Mouse (Mus musculus) Muller cell, postnatal 12 days (primary cell): ENCODE measurements at regions not wholly inside any gene's neighbourhood (a gene's known extent, or its start where the extent isn't known, plus 50 kb on each side); places are given as distances from the start of the nearest gene placed in this dataset.
"Not testable (repeated sequence)": the region's sequence is repeated elsewhere in the genome, so short reads cannot be mapped to it uniquely, and the experiment has no call there.

Source experiments
- DNase-seq: peaks from one replicate; pipeline ENCODE4 v3.0.0-alpha.2; 2015; ENCODE audit errors: inconsistent ontology term

DNA sequence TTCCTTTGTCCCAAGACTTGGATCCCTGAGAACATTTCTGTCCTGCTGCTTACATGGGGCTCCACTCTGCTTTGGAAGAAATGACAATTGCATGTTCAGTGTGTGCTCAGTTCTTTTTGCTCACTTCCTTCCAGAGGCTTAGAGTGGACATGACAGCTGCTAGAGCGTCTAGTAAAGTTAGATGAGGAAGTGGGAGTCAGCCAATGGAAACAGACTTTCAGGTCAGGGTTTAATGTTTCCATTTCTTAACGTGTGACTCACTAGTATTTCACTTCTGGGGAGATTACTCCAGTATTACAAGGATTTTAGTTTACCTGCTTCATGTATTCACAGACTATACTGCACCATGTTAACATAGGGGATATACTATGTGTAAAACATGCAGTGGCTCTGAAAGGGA lies 759.3 kb upstream of the Gm38303 start:
- no peak for DNase-seq

DNA sequence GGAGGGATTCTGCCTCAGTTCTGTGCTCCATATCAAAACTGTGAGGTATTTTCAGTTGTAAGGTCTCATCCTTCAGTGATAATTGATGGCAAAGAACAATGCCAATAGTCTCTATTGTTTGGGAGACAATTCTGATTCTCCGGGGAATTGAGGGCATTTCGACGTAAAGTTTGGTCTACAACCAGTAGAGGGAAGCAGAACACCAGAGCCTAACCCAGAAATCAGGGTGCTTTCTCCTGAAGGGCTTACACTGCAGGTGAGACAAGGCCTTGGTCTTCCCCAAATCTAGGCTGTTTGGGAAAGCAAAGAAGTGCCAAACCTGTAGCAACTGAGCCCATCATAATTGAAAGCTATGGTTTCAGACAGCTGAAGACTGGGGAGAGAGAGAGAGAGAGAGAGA lies 758.7 kb upstream of the Gm38303 start:
- DNase-seq = peak; percentile 11

DNA sequence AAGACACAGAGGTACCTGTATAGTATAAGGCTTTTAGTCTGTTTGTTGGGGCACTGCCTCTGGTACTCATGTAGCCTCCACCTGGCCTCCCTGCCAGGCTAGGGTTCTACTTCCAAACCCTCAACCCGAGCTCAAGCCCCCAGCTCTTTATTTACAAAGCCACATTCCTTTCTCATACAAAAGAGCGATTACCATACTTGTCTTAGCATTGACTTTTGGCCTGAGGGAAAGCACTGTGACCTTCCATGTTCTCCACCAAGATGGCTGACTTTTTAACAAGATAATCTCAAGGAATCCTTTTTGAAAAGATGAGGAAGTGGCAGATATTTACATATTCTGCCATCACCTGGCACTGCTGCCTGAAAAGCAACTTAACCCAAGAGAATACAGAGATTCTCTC lies 747.8 kb upstream of the Gm38303 start:
- no peak for DNase-seq

DNA sequence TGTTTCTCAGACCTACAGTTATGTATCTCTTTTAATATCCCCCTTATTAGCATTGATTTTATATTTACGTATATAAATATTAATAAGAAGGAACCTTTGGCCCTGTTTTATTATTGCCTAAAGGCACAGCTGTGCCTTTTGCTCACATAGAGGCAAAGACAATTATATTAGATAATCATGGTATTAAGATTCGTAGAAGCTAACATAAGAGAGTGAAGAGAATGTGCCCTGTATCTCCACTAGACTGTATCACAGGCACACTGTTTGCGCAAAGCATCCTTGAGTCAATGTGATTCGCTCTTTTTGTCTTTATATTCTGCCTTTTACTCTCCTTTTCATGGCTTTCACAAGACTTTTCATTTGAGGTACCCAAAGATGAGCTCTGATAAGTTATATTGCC lies 738.5 kb upstream of the Gm38303 start:
- no peak for DNase-seq

GRCm38 (mm10) chr3:11034995-11035769 lies 699.7 kb upstream of the Gm38303 start:
- no peak for DNase-seq

GRCm38 (mm10) chr3:11029991-11030390 lies 694.5 kb upstream of the Gm38303 start:
- DNase-seq = peak; percentile 69

- no peak for DNase-seq
These were observed 688.9 kb upstream of the Gm38303 start for GRCm38 (mm10) chr3:11024422-11024821.

DNA sequence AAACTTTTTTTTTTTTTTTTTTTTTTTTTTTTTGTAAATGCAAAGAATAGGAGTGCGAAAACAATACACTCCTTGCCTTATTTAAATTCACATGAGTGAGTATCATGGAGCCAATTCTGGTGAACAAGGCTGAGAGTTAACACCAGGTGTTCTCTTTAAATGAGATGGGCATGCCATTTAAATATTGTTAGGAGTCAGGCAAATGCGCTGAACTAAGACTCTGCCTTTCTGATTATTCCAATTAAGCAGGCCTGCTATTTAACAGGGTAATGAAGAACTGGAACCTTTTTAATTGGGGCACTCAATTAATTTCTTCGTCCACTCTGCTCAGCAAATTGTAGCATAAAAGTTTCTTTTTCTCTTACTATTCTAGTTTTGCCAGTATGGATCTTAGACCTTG lies 684.6 kb upstream of the Gm38303 start:
- no peak for DNase-seq

- DNase-seq = not testable (repeated sequence)
These were observed 679.4 kb upstream of the Gm38303 start for GRCm38 (mm10) chr3:11014911-11015310.

- no peak for DNase-seq
These were observed 671.9 kb upstream of the Gm38303 start for GRCm38 (mm10) chr3:11007363-11007762.

DNA sequence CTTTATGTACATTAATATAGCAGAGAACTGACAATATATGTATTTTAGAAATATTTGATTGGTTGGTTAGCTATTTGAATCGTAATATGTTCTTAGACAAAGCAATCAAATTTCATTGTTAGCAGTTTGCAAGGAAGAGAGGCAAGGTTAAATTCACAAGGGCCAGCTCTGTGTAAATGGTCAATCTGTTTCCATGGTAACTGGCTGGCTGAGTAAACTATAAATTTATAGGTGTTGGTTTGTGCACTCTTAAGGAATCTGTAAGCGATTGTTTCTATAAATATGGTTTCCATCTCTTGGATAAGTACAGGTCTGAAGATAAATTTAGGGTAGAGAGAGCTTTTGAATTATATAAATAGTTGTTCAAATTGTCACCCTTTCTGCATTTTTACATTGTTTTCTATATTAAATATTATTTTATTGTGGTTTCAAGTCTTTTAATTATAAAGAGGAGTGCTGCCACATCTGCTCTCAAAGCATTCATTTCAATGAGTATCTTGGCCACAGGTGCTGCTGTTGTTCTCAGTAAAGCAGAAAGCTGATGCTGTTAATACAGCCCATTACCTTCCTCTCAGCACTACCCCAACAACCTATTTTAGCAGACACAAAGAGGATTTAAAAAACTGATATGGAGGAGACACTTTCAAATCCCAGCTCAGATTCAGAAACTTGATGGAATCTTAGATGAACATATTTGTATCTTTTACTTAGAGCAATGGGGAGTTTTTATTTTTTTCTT lies 671.2 kb upstream of the Gm38303 start:
- DNase-seq = no peak

GRCm38 (mm10) chr3:10978968-10979367 lies 643.5 kb upstream of the Gm38303 start:
- DNase-seq = no peak

GRCm38 (mm10) chr3:10974429-10974828 lies 638.9 kb upstream of the Gm38303 start:
- DNase-seq = no peak

GRCm38 (mm10) chr3:10952583-10952982 lies 617.1 kb upstream of the Gm38303 start:
- no peak for DNase-seq

- DNase-seq = peak; percentile 61
These were observed 581.6 kb upstream of the Gm38303 start for GRCm38 (mm10) chr3:10917056-10917455.

DNA sequence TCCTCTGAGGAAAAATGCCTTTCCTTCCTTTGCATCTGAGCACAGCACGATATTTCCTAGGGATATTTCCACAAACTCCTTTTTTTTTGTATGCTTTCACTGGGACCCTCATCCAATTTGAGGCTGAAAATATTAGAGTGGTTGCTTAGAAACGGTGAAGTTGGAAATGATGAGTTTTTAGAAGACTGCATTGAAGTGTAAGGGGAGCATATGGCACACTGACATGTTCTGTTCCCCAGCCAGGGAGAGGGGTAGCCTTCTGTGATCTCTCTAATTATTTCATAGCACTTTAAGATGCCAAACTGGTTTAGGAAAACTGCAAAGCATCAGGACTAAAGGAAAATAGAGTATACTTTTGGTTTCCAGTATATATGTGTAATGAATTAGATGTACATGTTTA lies 556.5 kb upstream of the Gm38303 start:
- DNase-seq = no peak
